Mouse (Mus musculus) neural tube, embryonic 10.5 days (tissue): ENCODE data around the gene Vsnl1.

Experiments used
- DNase-seq: peaks from one replicate; pipeline ENCODE4 v3.0.0-alpha.2; 2017; ENCODE audit warnings: low spot score; ENCODE audit errors: extremely low spot score

Vsnl1 gene

GRCm38 (mm10) chr12:11279886-11280285 lies 156.5 kb downstream of the Vsnl1 start:
- no peak for DNase-seq

DNA sequence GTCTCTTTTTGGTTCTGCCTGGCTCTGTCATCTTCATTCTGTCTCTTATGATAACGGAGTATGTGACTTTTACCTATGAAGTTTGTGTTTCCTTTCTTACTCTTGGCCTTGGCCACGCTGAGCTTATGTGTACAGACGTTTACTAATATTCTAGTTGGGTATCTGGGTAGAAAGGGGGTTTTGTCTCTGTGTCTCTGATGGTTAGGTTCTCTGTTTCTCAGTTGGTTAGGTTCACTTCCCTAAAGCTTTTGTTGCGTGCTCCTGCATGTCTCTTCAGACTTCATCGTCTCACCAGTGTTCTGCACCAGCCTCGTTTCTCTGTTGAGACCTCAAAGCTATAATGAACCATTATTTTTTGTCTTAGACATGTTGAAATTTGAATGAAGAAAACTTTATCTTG lies 159.2 kb downstream of the Vsnl1 start:
- DNase-seq = no peak

DNA sequence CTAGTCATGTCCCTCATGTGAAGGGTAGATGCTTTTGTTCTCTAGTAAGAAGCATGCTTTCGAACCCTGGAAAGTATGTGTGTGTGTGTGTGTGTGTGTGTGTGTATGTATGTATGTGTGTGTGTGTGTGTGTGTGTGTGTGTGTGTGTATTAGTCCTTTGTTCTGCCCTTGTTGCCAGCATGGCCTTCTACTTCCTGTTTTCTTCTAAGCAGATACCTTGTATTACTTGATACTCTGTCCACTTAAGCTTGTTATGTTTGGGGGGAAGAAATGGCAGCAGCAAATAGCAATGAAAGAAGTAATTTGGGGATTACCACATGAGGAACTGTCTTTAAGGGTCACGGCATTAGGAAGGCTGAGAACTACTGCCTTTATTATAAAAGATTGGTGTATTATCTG lies 159.8 kb downstream of the Vsnl1 start:
- DNase-seq = no peak
